Mouse (Mus musculus) heart, adult 18-20 months (tissue): ENCODE results near the gene Arhgef5. TPM values are rescaled to one million over a fixed set of nuclear protein-coding genes. Genes with fewer than 3 reads are reported as not detected.
A peak's percentile ranks its signal among the peaks of the same experiment; 100 is the strongest.
"Not testable (repeated sequence)": the region's sequence is repeated elsewhere in the genome, so short reads cannot be mapped to it uniquely, and the experiment has no call there.

Experiments
- DNase-seq, 2 experiments: peaks; one replicate each; pipeline ENCODE4 v3.0.0; 2021 to 2022; ENCODE audit warnings: mixed read lengths in 1 of 2
- long read RNA-seq, 2 experiments: library from polyadenylated mRNA; stranded (forward); transcript quantifications; one replicate each; pipeline ENCODE4 v2.0.0; 2021
- total RNA-seq, 2 experiments: library from RNA; stranded (reverse); gene quantifications; 2 replicates each; pipeline ENCODE4 v1.2.3; 2021

Arhgef5 gene
- total RNA-seq: 10 to 100 TPM; 12.7 to 13.3 TPM
- long read RNA-seq, experiment 1, full-length matches to known transcripts: 2 of 4 reads
- long read RNA-seq, experiment 1, partial matches to known transcripts: 2 of 4 reads
- long read RNA-seq, experiment 1, other reads (novel, unspliced or antisense): 0 of 4 reads
- long read RNA-seq, experiment 2: 0 reads

GRCm38 (mm10) chr6:43265363-43266041 is at the start of gene Arhgef5:
Arhgef5 (plus strand) TSS chr6:43265582.
- peak; percentile 66 to 75 for DNase-seq

DNA sequence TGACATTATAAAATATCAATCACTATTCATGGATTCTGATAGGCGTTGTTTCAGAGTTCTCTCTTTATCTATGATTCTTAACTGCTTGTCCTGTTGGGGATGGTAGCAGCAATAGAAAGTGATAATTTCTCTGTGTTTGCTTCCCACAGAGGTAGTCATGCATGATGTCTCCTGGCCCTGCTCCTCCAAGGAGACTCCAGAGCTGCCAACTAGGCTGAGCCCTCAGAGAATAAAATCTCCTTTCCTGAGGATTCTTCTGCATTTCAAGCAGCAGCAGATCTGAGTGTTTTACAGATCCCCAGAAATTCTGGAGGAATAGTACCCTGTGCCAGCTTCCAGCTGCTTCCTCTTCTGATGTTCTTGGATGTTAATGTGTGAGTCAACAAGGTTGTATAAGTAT is 34.1 kb upstream of the Arhgef5 start, which contains the start of gene Olfr47:
Gene Olfr47, plus strand, starts transcription at position 275 of the 400 bp plus-strand sequence.
- DNase-seq: not testable (repeated sequence)

- no peak for DNase-seq
Observed at GRCm38 (mm10) chr6:43242061-43242460, 23.3 kb upstream of the Arhgef5 start.

- no peak for DNase-seq
Observed at GRCm38 (mm10) chr6:43247396-43247795, 18.0 kb upstream of the Arhgef5 start.

DNA sequence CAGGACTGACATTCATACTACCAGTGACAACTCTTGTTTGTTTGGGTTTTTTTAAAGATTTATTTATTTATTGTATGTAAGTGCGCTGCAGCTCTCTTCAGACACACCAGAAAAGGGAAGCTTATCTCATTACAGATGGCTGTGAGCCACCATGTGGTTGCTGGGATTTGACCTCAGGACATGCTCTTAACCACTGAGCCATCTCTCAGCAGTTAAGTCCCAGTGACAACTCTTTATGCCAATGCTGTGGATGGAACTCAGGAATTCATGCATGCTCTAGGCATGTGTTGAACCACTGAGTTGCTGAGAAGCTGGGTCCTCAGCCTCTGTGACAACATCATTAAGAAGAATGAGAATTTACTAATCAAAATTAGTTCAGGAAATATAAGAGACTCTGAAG is 12.4 kb upstream of the Arhgef5 start:
- no peak for DNase-seq

DNA sequence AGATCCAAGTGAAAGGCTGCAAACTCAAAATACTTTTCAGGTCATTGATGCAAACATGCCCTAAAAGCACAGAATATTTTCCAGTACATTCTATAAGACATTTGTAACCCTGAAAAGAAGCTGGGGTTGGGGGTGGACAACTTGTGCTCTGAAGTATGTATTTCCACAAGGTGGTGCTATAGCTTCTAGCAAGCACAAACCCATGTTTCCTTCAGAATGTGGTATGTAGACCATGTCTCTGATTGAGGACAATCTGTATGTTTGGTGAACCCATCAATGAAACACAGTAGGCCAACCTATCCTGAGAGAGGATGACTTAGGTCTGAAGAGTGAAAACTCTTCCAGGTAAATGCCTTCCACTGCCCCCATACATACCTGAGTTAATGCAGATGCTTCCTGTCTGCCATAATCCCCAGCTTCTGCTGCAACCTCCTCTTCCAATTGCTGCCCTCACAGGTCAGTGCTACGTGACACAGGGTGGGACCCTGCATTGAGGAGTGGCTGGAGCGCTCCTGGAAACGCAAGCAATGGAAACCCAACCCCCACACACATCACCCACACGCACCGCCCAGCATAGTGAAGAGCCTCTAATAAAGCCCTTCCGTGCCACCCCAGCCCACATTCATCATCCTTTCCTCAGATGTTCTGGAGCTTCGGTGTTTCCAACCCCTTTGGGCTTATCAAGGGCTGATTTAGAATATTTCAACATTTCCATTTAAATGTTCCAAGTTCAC is 11.0 kb upstream of the Arhgef5 start:
- peak; percentile 16 to 23 for DNase-seq

- peak in 1 of 2 experiments; percentile 30 for DNase-seq
Observed at GRCm38 (mm10) chr6:43260756-43261155, 4.6 kb upstream of the Arhgef5 start.

GRCm38 (mm10) chr6:43266356-43266755 is 974 bp downstream of the Arhgef5 start:
- DNase-seq: peak; percentile 51 to 57

DNA sequence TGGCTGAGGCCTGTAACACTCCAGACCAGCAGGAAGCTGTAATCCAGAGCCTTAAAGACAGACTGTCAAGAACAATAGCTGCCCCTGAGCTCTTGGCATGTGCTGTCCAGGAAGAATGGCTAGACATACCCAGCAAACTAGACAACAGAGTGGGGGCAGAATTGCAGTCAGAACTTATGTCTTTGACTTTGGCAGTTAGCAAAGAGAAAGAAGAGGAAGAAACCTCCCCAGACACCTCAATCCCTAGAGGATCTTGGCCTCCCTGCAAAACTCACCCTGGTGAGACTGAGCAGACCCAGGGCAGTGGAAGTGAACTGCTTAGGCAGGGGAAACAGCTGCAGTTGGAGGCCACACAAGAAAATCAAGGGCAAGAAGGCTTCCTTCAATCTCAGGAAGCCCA is 7.2 kb downstream of the Arhgef5 start:
- DNase-seq: peak; percentile 17 to 39

DNA sequence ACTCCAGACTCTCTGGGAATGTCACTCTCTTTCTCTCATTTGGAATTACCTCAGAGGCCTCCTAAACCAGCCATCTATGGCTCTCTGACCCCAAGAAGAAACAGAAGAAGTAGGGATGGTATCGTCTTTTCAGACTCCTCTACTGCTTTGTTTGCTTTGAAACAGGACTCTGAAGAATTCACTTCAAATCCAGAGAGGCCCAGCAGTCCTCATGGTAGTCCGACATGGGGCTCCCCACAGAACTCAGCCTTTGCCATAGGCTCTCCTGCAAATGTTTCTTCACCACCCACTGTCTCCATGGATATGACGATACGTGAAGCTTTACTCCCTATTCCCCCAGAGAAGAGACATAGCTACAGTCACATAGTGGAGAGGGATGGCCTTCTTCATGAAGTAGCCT is 8.7 kb downstream of the Arhgef5 start:
- DNase-seq: no peak

- no peak for DNase-seq
Observed at GRCm38 (mm10) chr6:43278247-43278646, 12.9 kb downstream of the Arhgef5 start.

DNA sequence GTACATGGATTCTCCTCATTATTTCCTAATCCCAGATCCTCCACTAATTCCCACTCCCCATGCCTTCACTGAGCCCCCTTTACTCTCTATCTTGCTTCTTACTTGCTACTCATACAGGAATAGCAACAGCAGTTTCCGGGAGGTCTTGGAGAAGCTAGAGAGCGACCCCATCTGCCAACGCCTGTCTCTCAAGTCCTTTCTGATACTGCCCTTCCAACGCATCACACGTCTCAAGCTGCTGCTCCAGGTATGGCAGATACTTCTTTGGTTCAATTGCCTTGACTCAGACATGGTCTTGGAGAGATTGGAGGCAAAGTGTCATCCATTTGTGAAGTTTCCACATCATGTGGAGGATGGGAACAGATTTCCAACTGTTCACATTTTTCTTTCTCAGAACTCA is 15.1 kb downstream of the Arhgef5 start:
- DNase-seq: no peak

- no peak for DNase-seq
Observed at GRCm38 (mm10) chr6:43292041-43292440, 26.7 kb downstream of the Arhgef5 start.

DNA sequence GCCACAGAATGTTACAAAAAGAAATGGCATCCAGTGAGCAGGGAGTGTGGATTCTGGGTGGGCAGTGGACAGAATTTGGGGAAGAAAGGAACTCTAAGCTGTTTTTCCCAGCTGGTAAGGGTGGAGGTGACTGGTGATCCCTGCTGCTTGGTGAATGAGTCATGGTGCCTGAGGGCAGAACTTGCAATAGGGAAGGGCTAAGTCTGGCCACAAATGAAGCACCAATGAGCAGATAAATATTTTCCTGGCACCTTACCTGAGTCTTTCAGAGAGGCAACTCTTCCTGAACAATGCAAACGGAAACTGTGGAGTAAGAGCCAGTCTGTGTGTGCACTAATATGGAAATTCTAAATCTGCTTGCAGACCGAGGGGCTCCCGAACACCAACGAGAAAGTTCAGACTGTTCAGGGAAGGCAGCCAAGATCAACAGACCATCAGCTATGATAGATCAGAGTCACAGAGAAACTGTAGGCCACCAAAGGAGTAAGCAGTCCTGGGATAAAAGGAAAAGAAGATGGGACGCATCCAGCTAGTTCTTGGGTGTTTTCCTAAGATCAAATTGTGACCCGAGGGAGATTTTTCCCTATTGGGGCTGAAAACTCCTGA is 27.2 kb downstream of the Arhgef5 start:
- peak in 1 of 2 experiments; percentile 5 for DNase-seq

GRCm38 (mm10) chr6:43293175-43293574 is 27.8 kb downstream of the Arhgef5 start:
- DNase-seq: no peak

GRCm38 (mm10) chr6:43295908-43296307 is 30.5 kb downstream of the Arhgef5 start:
- DNase-seq: no peak

DNA sequence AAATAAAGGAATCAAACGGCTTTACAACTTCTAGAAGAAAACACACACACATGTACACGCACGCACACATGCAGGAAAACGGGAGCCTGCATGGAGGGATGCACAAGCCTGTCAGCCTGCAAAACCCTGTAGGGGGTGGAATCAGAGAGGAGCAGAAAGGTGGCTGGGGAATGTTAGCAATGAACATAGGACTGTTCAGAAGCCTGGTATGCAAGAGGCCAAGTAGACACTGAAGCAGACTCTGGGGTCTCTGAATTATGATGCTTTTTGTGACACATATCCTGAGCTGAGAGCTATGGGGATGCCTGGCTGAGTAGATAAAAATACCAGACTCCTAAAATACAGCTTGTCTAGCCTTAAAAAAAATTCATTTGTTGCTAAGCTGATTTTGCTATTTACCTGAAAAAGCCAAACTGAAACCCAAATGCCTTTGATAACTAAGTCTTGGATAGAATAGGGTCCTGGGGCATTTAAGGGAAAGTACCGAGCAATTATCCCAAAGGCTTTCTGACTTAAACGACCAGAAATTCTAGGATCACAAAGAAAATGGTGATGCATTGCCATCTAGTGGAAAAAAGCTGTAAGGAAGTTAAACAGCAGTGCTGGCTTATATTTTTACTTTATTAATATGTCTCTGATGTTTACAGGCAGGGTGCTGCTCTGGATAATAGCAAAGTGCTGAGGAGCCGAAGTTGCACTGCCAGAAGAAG is 31.6 kb downstream of the Arhgef5 start:
- DNase-seq: peak in 1 of 2 experiments; percentile 51

DNA sequence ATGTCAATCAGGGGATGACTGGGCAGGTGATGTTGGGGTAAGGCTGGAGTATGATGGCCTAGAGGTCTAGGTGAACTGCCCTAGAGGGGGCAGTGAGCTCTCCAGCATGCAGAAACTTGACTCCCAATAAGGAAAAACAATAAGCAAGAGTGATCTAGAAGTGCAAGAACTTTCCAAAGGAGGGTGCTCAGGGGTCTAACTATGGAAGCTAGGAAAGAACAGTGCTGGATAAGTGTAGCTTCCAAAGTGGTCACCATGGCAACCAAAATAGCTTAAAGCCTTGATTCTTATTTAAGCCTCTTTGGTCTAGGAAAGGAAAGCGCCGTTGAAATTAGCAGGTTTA is 32.1 kb downstream of the Arhgef5 start:
- DNase-seq: no peak

- DNase-seq: no peak
Observed at GRCm38 (mm10) chr6:43309454-43309853, 44.1 kb downstream of the Arhgef5 start, which contains the start of gene Nobox. Nobox (minus strand) TSS chr6:43309554.

- DNase-seq: no peak
Observed at GRCm38 (mm10) chr6:43310071-43310470, 44.7 kb downstream of the Arhgef5 start.

GRCm38 (mm10) chr6:43312546-43312945 is 47.2 kb downstream of the Arhgef5 start:
- DNase-seq: no peak
